Mouse (Mus musculus) G1E (cell line): ENCODE data around the gene L3hypdh. TPM values are rescaled to one million over a fixed set of nuclear protein-coding genes. Genes with fewer than 3 reads are reported as not detected.
A peak's percentile ranks its signal among the peaks of the same experiment; 100 is the strongest.

Experiments
- ATAC-seq: 2 replicates; pipeline ENCODE4 v1.8.0; 2016; ENCODE audit warnings: mild to moderate bottlenecking; ENCODE audit not compliant: insufficient number of reproducible peaks, poor library complexity, low FRiP score, severe bottlenecking; ENCODE audit errors: extremely low read depth
- DNase-seq: peaks from one replicate; pipeline ENCODE4 v3.0.0; 2012; ENCODE audit warnings: low spot score
- H3K27me3 ChIP-seq: 2 replicates; pipeline ENCODE4 v1.6.1; 2012; ENCODE audit warnings: mild to moderate bottlenecking, low read length, inconsistent platforms; ENCODE audit not compliant: insufficient read depth
- H3K36me3 ChIP-seq: replicated peaks from 2 replicates; pipeline ENCODE3; 2012; ENCODE audit warnings: mild to moderate bottlenecking, inconsistent platforms
- H3K4me1 ChIP-seq: 2 replicates; pipeline ENCODE4 v1.6.1; 2012; ENCODE audit warnings: low read depth, low read length, inconsistent platforms, mixed read lengths; ENCODE audit not compliant: insufficient read depth
- H3K4me3 ChIP-seq: 2 replicates; pipeline ENCODE4 v1.5.1; 2012; ENCODE audit warnings: low read depth, mild to moderate bottlenecking, inconsistent platforms, low read length, moderate library complexity, mixed read lengths
- H3K9me3 ChIP-seq: replicated peaks from 2 replicates; pipeline ENCODE4 v1.6.1; 2012; ENCODE audit warnings: inconsistent platforms
- CTCF ChIP-seq: IDR thresholded peaks from 2 replicates; pipeline ENCODE4 v1.5.1; 2012; ENCODE audit warnings: low read depth, low read length, inconsistent platforms, mixed read lengths
- GATA1 ChIP-seq: IDR thresholded peaks from 2 replicates; pipeline ENCODE4 v1.6.1; 2012; ENCODE audit warnings: borderline replicate concordance, low read length, inconsistent platforms, mixed read lengths
- GATA2 ChIP-seq: IDR thresholded peaks from 2 replicates; pipeline ENCODE4 v1.6.1; 2012; ENCODE audit warnings: low read depth, low read length, inconsistent platforms, borderline replicate concordance
- POLR2AphosphoS5 ChIP-seq: IDR thresholded peaks from 2 replicates; pipeline ENCODE4 v1.6.1; 2012; ENCODE audit warnings: low read depth, low read length, inconsistent platforms; ENCODE audit not compliant: insufficient replicate concordance
- TAL1 ChIP-seq: conservative IDR thresholded peaks from 2 replicates; pipeline ENCODE4 v1.6.1; 2012; ENCODE audit warnings: low read depth, low read length, inconsistent platforms, mixed read lengths
- polyA plus RNA-seq: library from polyadenylated mRNA; stranded (reverse); fragments of >175 nt; gene quantifications from 2 replicates; pipeline ENCODE4 v1.2.3, GENCODE M21; 2012
- total RNA-seq, 2 experiments: library from RNA; stranded (forward) in 1 of 2; stranded (reverse) in 1 of 2; fragments of 200-1000 nt in 1 of 2; fragments of >200 nt in 1 of 2; fragmentation: Nextera tagmentation in 1 of 2; gene quantifications; 2 replicates each; pipeline ENCODE4 v1.2.3; 2014 to 2017

The L3hypdh gene
- total and polyA plus RNA-seq, 3 experiments, result 0.51 to 1.1 (median 0.98) TPM

GRCm38 (mm10) chr12:72031794-72032193, 53.4 kb downstream of the L3hypdh start:
- ATAC-seq (no peak), DNase-seq (no peak)
- TF ChIP-seq GATA2, result no peak
- no peak for TF ChIP-seq GATA1
- no peak for TF ChIP-seq CTCF
- no peak for TF ChIP-seq POLR2AphosphoS5
- no peak for TF ChIP-seq TAL1
- Histone ChIP-seq H3K27me3 (peaks cover 3% of the 10 kb centered on the region; the same call in 1 of the 2 replicates), H3K4me3 (no peak overlapping the region), H3K9me3 (peaks cover 2% of the 10 kb centered on the region; the same call in 1 of the 2 replicates), H3K36me3 (no peaks in the 10 kb centered on the region), H3K4me1 (peaks cover 5% of the 10 kb centered on the region)

GRCm38 (mm10) chr12:72031171-72031570, 54.1 kb downstream of the L3hypdh start:
- no peak overlapping the region for H3K4me3 ChIP-seq
- peaks cover 2% of the 10 kb centered on the region for H3K4me1 ChIP-seq
- H3K9me3 ChIP-seq, result peaks cover 2% of the 10 kb centered on the region; the same call in 1 of the 2 replicates
- DNase-seq (no peak), ATAC-seq (no peak)
- H3K36me3 ChIP-seq, result no peaks in the 10 kb centered on the region
- H3K27me3 ChIP-seq, result peaks cover 3% of the 10 kb centered on the region; the same call in 1 of the 2 replicates
- TF ChIP-seq GATA1 (no peak), CTCF (no peak), GATA2 (no peak), TAL1 (no peak), POLR2AphosphoS5 (no peak)

- TF ChIP-seq CTCF (no peak), GATA2 (no peak), GATA1 (no peak)
- ATAC-seq (no peak), DNase-seq (no peak)
- Histone ChIP-seq H3K36me3 (no peaks in the 10 kb centered on the region), H3K9me3 (peaks cover 13% of the 10 kb centered on the region), H3K4me3 (no peak overlapping the region), H3K27me3 (no peaks in the 10 kb centered on the region), H3K4me1 (peaks cover 32% of the 10 kb centered on the region)
Observed at GRCm38 (mm10) chr12:72025275-72025795, 59.9 kb downstream of the L3hypdh start.

GRCm38 (mm10) chr12:72023572-72023971, 61.7 kb downstream of the L3hypdh start:
- Histone ChIP-seq H3K27me3 (no peaks in the 10 kb centered on the region), H3K4me3 (no peak overlapping the region), H3K4me1 (peaks cover 34% of the 10 kb centered on the region), H3K9me3 (peaks cover 13% of the 10 kb centered on the region), H3K36me3 (no peaks in the 10 kb centered on the region)
- ATAC-seq (peak; percentile 58; the same call in 1 of the 2 replicates), DNase-seq (no peak)
- TF ChIP-seq GATA2 (no peak), CTCF (no peak), POLR2AphosphoS5 (no peak), GATA1 (no peak), TAL1 (no peak)

Other genes starting within 250 kb of the L3hypdh start
- gene Gpr135, start 14.3 kb downstream of the L3hypdh start, total RNA-seq (2014; fragmentation: Nextera tagmentation), result not detected in 2 replicates
- not detected in 2 replicates for gene Gpr135, start 14.3 kb downstream of the L3hypdh start, total RNA-seq (2017)
- gene Gpr135, start 14.3 kb downstream of the L3hypdh start, polyA plus RNA-seq, result not detected in 2 replicates
- gene Jkamp, start 150 bp upstream of the L3hypdh start, total RNA-seq (2014; fragmentation: Nextera tagmentation), result 61.8 and 65.5 TPM in 2 replicates
- 35.7 and 42.3 TPM in 2 replicates for gene Jkamp, start 150 bp upstream of the L3hypdh start, total RNA-seq (2017)
- 9.4 and 9.8 TPM in 2 replicates for gene Jkamp, start 150 bp upstream of the L3hypdh start, polyA plus RNA-seq
- gene Ccdc175, start 99.6 kb upstream of the L3hypdh start, total RNA-seq (2014; fragmentation: Nextera tagmentation), result not detected in 2 replicates
- gene Ccdc175, start 99.6 kb upstream of the L3hypdh start, total RNA-seq (2017), result 0.06 TPM in 1 of 2 replicates, not detected in the other
- gene Ccdc175, start 99.6 kb upstream of the L3hypdh start, polyA plus RNA-seq, result not detected in 2 replicates